ENCODE assay signal across 8 mouse cellular contexts in the genomic region with DNA sequence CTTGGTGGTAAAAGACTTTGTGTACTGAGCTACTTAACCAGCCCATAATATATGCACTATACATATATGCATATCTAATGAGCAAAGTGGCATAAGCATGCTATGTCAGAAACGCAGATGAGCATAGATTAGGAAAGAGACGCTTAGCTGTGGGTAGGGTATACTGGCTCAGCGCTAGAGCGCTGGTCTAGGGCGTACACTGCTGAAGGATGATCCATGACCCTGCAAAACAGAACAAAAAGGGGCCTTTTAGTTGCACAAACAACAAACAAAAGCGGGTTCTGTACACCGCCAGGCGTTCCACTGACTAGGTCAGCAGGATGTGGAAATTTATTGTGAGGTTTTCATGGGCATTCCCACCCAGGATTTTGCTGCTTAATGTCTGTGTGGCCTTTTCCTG. TPM values are rescaled to one million over a fixed set of nuclear protein-coding genes. Genes with fewer than 3 reads are reported as not detected.
A peak's percentile ranks its signal among the peaks of the same experiment; 100 is the strongest.
DNase-seq lines count a peak whose midpoint lies in the region; ATAC-seq and TF ChIP-seq lines count a peak whose summit lies in the region.

No protein-coding gene starts in this region.

- peaks cover 59% of the 10 kb centered on the region for H3K4me1 ChIP-seq in kidney, embryonic 15.5 days
- H3K4me1 ChIP-seq in ES-E14 (ENCODE audit: control insufficient read depth in 2 of 2, insufficient read depth in 2 of 2, low read length in 2 of 2, poor library complexity in 1 of 2): peaks cover 16 to 20% of the 10 kb centered on the region in 2 experiments
- H3K4me1 ChIP-seq in embryonic facial prominence, embryonic 14.5 days (ENCODE audit: control insufficient read depth, insufficient read depth, low read length): peaks cover 42% of the 10 kb centered on the region
- H3K4me1 ChIP-seq in hindbrain, embryonic 16.5 days (ENCODE audit: control insufficient read depth, insufficient read depth, low read depth, low read length): peaks cover 14% of the 10 kb centered on the region

- 44% methylated on average over 8 of the region's 8 CpGs for WGBS in kidney, embryonic 15.5 days
- 36% methylated on average over 8 of the region's 8 CpGs for WGBS in embryonic facial prominence, embryonic 14.5 days
- 23% methylated on average over 8 of the region's 8 CpGs for WGBS in hindbrain, embryonic 16.5 days

- H3K4me2 ChIP-seq in kidney, embryonic 15.5 days: no peak overlapping the region; the same call in 1 of the 2 replicates
- peak overlapping the region; percentile 25 for H3K4me2 ChIP-seq in embryonic facial prominence, embryonic 14.5 days (ENCODE audit: low read depth, low read length)
- no peak overlapping the region for H3K4me2 ChIP-seq in hindbrain, embryonic 16.5 days (ENCODE audit: low read length)

- no peaks in the 10 kb centered on the region for H3K36me3 ChIP-seq in kidney, embryonic 15.5 days
- no peaks in the 10 kb centered on the region for H3K36me3 ChIP-seq in ES-E14 (ENCODE audit: control insufficient read depth, insufficient read depth, low read length, poor library complexity, severe bottlenecking)
- no peaks in the 10 kb centered on the region for H3K36me3 ChIP-seq in embryonic facial prominence, embryonic 14.5 days (ENCODE audit: control insufficient read depth, insufficient read depth, low read length)
- H3K36me3 ChIP-seq in hindbrain, embryonic 16.5 days (ENCODE audit: control insufficient read depth, insufficient read depth, low read length): no peaks in the 10 kb centered on the region

- H3K9me3 ChIP-seq in kidney, embryonic 15.5 days (replicated peaks): no peaks in the 10 kb centered on the region
- H3K9me3 ChIP-seq in ES-E14 (ENCODE audit: control insufficient read depth, insufficient read depth, low read depth, low read length): 0 out of 2 replicates have a peak, but pooled peaks cover 6% of the 10 kb centered on the region
- H3K9me3 ChIP-seq in embryonic facial prominence, embryonic 14.5 days (ENCODE audit: control insufficient read depth, low read length): no peaks in the 10 kb centered on the region
- no peaks in the 10 kb centered on the region for H3K9me3 ChIP-seq in hindbrain, embryonic 16.5 days (ENCODE audit: control insufficient read depth, low read length)

- no peak for DNase-seq in kidney, postnatal 14 days
- DNase-seq in ES-E14 (ENCODE audit: low read depth, low spot score): no peak
- DNase-seq in embryonic facial prominence, embryonic 14.5 days (ENCODE audit: low spot score): no peak
- no peak for DNase-seq in T-cell, adult 2 months (ENCODE audit: low spot score)
- no peak for DNase-seq in adrenal gland, adult 2 months
- DNase-seq in gastrocnemius, adult 8-10 months (ENCODE audit: low spot score in 2 of 2): no peak

- no peaks in the 10 kb centered on the region for H3K27me3 ChIP-seq in kidney, embryonic 15.5 days
- H3K27me3 ChIP-seq in embryonic facial prominence, embryonic 14.5 days (replicated peaks; ENCODE audit: control insufficient read depth, insufficient read depth, low read length): no peaks in the 10 kb centered on the region
- no peaks in the 10 kb centered on the region for H3K27me3 ChIP-seq in hindbrain, embryonic 16.5 days (replicated peaks; ENCODE audit: control insufficient read depth, insufficient read depth, low read length)

- ATAC-seq in kidney, embryonic 15.5 days (replicated peaks; ENCODE audit: low FRiP score): no peak; the same call in 1 of the 2 replicates
- ATAC-seq in embryonic facial prominence, embryonic 14.5 days (ENCODE audit: low read depth): peak; percentile 16; the same call in 1 of the 2 replicates
- ATAC-seq in hindbrain, embryonic 16.5 days: 0 out of 2 replicates have a peak, but pooled peaks have one; percentile 48

- H3K4me3 ChIP-seq in kidney, embryonic 15.5 days (replicated peaks): no peak overlapping the region
- H3K4me3 ChIP-seq in ES-E14 (ENCODE audit: insufficient read depth in 1 of 2, low read depth in 1 of 2, low read length in 2 of 2, poor library complexity in 1 of 2, severe bottlenecking in 1 of 2): no peak overlapping the region
- no peak overlapping the region for H3K4me3 ChIP-seq in embryonic facial prominence, embryonic 14.5 days (ENCODE audit: low read depth, low read length)
- H3K4me3 ChIP-seq in hindbrain, embryonic 16.5 days (ENCODE audit: low read length): no peak overlapping the region

- peak overlapping the region; percentile 94 for H3K27ac ChIP-seq in kidney, embryonic 15.5 days
- peak overlapping the region; percentile 95 for H3K27ac ChIP-seq in ES-E14 (ENCODE audit: insufficient read depth, low read depth, low read length, poor library complexity, severe bottlenecking)
- peak overlapping the region; percentile 83 for H3K27ac ChIP-seq in embryonic facial prominence, embryonic 14.5 days (replicated peaks; ENCODE audit: low read depth, low read length)
- no peak overlapping the region for H3K27ac ChIP-seq in hindbrain, embryonic 16.5 days (ENCODE audit: low read depth, low read length)

- no peak overlapping the region for H3K9ac ChIP-seq in kidney, embryonic 15.5 days
- H3K9ac ChIP-seq in ES-E14 (ENCODE audit: insufficient read depth, low read depth, low read length, poor library complexity, severe bottlenecking): no peak overlapping the region
- H3K9ac ChIP-seq in embryonic facial prominence, embryonic 14.5 days (ENCODE audit: low read depth, low read length): no peak overlapping the region
- H3K9ac ChIP-seq in hindbrain, embryonic 16.5 days (ENCODE audit: low read depth, low read length): no peak overlapping the region

- in situ Hi-C loops in ES-E14 (cut with MboI; ENCODE audit: low sequenced_read_pairs in 2 of 2, unreplicated experiment in 2 of 2): no loop called here

TF ChIP-seq in ES-E14, 5 proteins besides CTCF, POLR2A, EP300 and RAD21:
- TF ChIP-seq ZC3H11A (IDR thresholded peaks at IDR 0.05; ENCODE audit: borderline replicate concordance, low read depth, low read length): no peak
- no peak for TF ChIP-seq ZNF384 (IDR thresholded peaks at IDR 0.05; ENCODE audit: low read depth, low read length)
- no peak for TF ChIP-seq MAFK (IDR thresholded peaks at IDR 0.05; ENCODE audit: insufficient read depth, low read depth, low read length)
- TF ChIP-seq HCFC1 (IDR thresholded peaks at IDR 0.05; ENCODE audit: borderline replicate concordance, insufficient read depth, low read length): no peak
- no peak for TF ChIP-seq CHD2 (IDR thresholded peaks at IDR 0.05; ENCODE audit: low read depth, low read length)

RNA-seq across cellular contexts. Expression of a gene that starts 8.9 kb away (rescaled TPM):
- polyA plus RNA-seq in kidney, embryonic 15.5 days (2015; fragmentation: Nextera tagmentation; extraction: Ambion mirVana): 12.3 and 13.3 TPM in 2 replicates
- total RNA-seq in ES-E14 (2012; rRNA removed): 21.9 and 25.7 TPM in 2 replicates
- polyA plus RNA-seq in embryonic facial prominence, embryonic 14.5 days (2014; fragmentation: Nextera tagmentation; extraction: Ambion mirVana): 10.6 and 10.7 TPM in 2 replicates
- 8.0 and 8.2 TPM in 2 replicates for polyA plus RNA-seq in hindbrain, embryonic 16.5 days (2015; fragmentation: Nextera tagmentation; extraction: Ambion mirVana)
- total RNA-seq in adrenal gland, adult 2 months (2021): 10 to 100 TPM; 89.4 to 92.0 TPM
- 111 and 120 TPM in 2 replicates for polyA plus RNA-seq in adrenal gland, adult 2 months (2012; rRNA removed)
- 10 to 100 TPM; 22.2 to 31.2 (median 23.5) TPM for total RNA-seq in gastrocnemius, adult 8-10 months (2022)
